Mouse (Mus musculus): ENCODE measurements around the gene Gm20388. TPM values are rescaled to one million over a fixed set of nuclear protein-coding genes. Genes with fewer than 3 reads are reported as not detected.

Gene Gm20388
- total RNA-seq, 1 experiment from 2014 or later: 18.4 TPM

GRCm38 (mm10) chr8:121930047-121930446, 2019.4 kb downstream of the Gm20388 start:
- ATAC-seq (replicated peaks in 1 of 2; ENCODE audit: insufficient read depth in 1 of 2, low FRiP score in 2 of 2, low TSS enrichment in 1 of 2, low read depth in 1 of 2, poor library complexity in 2 of 2, severe bottlenecking in 2 of 2): no peak

DNA sequence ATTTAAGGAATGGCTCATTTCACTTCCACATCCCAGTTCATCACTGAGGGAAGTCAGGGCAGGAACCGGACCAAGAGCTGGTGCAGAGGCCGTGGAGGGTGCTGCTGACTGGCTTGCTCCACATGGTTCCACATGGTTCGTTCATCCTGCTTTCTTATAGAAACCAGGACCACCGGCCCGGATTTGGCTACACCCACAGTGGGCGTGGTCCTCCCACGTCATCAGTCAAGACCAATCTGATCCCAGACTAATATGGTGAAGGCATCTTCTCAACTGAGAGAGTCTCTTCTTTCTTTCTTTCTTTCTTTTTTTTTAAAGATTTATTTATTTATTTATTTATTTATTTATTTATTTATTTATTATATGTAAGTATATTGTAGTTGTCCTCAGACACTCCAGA, 2020.9 kb downstream of the Gm20388 start:
- no peak for ATAC-seq (replicated peaks in 1 of 2; ENCODE audit: insufficient read depth in 1 of 2, low FRiP score in 2 of 2, low TSS enrichment in 1 of 2, low read depth in 1 of 2, poor library complexity in 2 of 2, severe bottlenecking in 2 of 2)

DNA sequence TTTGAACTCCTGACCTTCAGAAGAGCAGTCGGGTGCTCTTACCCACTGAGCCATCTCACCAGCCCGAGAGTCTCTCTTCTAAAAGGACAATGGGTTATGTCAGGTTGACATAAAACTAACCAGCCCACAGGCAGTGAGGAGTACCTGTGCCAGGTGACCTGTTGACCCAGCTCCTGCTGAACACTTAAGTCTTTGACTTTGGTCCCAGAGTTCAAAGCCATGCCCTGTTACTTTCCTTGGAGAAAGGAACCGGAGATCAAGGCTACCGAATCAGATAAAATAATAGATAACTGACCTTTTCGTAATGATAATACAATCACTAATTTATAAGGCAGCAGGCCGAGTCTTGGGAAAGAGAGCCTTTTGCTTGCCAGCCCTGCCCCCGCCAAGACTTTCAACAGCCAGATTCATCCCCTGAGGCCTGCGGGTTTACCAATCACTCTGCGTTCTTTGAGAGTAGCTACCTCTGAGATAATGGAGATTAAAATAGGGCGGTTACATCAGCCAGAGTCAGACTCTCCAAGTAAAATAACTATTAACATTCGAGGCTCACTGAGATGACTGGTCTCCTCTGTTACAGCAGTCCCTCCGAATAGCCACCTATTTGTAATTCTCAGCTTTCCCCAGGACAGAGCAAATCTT, 2021.5 kb downstream of the Gm20388 start:
- ATAC-seq (replicated peaks in 1 of 2; ENCODE audit: insufficient read depth in 1 of 2, low FRiP score in 2 of 2, low TSS enrichment in 1 of 2, low read depth in 1 of 2, poor library complexity in 2 of 2, severe bottlenecking in 2 of 2): no peak

- ATAC-seq (replicated peaks in 1 of 2; ENCODE audit: insufficient read depth in 1 of 2, low FRiP score in 2 of 2, low TSS enrichment in 1 of 2, low read depth in 1 of 2, poor library complexity in 2 of 2, severe bottlenecking in 2 of 2): no peak
Observed at GRCm38 (mm10) chr8:121932668-121933520, 2022.3 kb downstream of the Gm20388 start.

DNA sequence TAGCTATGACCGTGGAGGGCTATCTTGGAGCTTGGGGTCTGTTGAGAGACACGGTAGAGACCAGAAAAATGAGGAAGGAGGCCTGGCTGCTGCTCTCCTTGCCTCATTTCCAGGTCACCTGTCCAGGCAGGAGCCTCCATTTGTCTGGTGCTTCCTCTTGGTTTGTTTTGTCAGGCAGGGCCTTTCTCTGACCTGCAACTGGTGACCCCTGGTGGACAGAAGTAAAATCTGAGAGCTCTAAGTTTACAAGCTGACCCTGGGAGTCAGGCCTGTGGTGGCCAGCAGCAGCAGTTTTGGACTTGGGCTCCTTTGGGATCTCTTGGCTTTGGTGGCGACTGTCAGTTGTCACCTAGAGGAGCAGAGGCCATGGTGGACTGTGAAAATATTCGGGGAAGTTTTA, 2023.9 kb downstream of the Gm20388 start:
- ATAC-seq (replicated peaks in 1 of 2; ENCODE audit: insufficient read depth in 1 of 2, low FRiP score in 2 of 2, low TSS enrichment in 1 of 2, low read depth in 1 of 2, poor library complexity in 2 of 2, severe bottlenecking in 2 of 2): peak; percentile 53 to 74; a peak in 2 of 4 replicates

- no peak for ATAC-seq (replicated peaks in 1 of 2; ENCODE audit: insufficient read depth in 1 of 2, low FRiP score in 2 of 2, low TSS enrichment in 1 of 2, low read depth in 1 of 2, poor library complexity in 2 of 2, severe bottlenecking in 2 of 2)
Observed at GRCm38 (mm10) chr8:121934923-121935322, 2024.3 kb downstream of the Gm20388 start.

DNA sequence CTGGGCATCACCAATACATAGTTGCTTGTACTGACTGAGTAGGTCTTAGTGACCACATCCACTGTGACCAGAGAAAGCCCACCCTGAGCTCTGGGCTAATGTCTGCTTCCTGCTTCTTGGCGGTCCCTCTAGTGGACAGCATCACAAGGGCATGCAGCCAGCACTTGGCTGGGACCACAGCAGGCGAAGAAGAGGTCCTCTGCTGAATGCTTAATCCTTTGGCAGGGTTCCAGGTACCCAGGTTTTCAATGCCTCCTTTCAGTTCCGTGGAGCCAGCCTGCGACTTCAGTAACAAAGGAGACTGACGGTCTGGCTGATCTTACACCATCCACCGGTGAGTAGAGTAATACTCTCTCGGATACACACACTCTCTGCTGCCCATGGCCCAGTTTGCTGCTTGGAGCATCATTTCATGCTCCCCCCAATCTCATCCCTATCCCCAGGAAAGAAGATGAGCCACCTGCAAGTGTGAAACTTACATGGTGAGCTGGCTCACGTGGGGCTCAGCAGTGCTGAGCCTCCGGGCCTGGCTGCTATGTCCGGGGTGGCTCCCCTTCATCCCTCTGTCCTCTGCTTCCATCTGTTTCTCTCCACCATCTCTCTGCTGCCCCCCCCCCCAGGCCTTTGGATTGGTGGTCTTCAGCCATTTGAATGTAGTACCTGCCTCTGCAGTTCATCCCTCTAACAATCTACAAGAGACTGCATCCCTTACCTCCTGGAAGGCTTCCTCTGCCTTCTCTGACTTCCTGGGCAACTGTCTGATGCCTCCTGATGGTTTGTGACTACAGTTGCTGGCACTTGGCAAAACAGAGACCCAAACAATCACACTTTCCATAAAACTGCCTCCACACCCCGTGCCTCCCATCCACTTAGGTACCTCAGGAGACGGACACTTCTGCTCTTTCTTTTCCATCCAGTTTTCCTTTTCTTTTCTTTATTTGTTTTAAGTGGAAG, 2025.0 kb downstream of the Gm20388 start:
- 0 out of 4 replicates have a peak, but pooled peaks of 1 of the 2 experiments have one; percentile 27 for ATAC-seq (replicated peaks in 1 of 2; ENCODE audit: insufficient read depth in 1 of 2, low FRiP score in 2 of 2, low TSS enrichment in 1 of 2, low read depth in 1 of 2, poor library complexity in 2 of 2, severe bottlenecking in 2 of 2)

- no peak for ATAC-seq (replicated peaks in 1 of 2; ENCODE audit: insufficient read depth in 1 of 2, low FRiP score in 2 of 2, low TSS enrichment in 1 of 2, low read depth in 1 of 2, poor library complexity in 2 of 2, severe bottlenecking in 2 of 2)
Observed at GRCm38 (mm10) chr8:121936391-121936790, 2025.8 kb downstream of the Gm20388 start.

GRCm38 (mm10) chr8:121938732-121939131, 2028.1 kb downstream of the Gm20388 start:
- no peak for ATAC-seq (replicated peaks in 1 of 2; ENCODE audit: insufficient read depth in 1 of 2, low FRiP score in 2 of 2, low TSS enrichment in 1 of 2, low read depth in 1 of 2, poor library complexity in 2 of 2, severe bottlenecking in 2 of 2)

DNA sequence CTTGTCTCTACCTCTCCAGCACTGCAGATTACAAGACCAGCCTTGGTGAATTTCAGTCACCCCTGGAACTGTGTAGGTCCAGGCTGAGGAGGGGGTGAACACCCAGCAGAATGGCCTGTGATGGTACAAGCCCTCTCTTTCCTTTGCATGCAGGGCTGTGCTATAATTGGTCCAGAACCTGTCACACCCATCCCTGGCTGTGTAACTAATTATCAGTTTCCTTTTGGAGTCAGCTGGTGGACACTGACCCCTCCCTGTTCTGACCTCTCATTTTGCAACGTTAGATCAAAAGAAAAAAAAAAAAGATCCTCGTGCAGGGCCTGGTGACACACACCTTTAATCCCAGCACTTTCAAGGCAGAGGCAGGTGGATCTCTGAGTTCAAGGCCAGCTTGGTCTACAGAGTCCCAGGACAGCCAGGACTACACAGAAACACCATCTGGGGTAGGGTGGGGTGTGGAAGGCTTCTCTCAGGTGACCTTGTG, 2032.5 kb downstream of the Gm20388 start:
- no peak for ATAC-seq (replicated peaks in 1 of 2; ENCODE audit: insufficient read depth in 1 of 2, low FRiP score in 2 of 2, low TSS enrichment in 1 of 2, low read depth in 1 of 2, poor library complexity in 2 of 2, severe bottlenecking in 2 of 2)

- ATAC-seq (replicated peaks in 1 of 2; ENCODE audit: insufficient read depth in 1 of 2, low FRiP score in 2 of 2, low TSS enrichment in 1 of 2, low read depth in 1 of 2, poor library complexity in 2 of 2, severe bottlenecking in 2 of 2): no peak
Observed at GRCm38 (mm10) chr8:121943716-121944115, 2033.1 kb downstream of the Gm20388 start.

DNA sequence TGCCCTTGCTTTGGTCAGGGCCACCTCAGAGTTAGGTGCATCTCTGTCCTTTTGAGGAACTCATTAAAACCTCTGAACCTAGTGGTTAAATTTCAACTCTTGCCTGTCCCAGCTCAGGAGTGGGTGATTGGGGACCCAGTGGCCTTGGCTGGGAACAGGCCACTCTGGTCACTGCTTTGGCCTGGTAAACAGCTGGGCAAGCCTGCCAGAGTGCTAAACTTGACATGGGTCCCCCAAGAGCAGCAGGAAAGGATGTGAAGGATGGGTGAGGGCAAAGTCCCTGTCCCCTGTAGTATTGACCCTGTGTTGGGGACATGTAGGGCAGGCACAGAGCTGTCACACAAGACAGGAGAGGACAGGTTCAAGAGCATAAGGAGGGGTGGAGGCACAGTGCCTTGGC, 2034.2 kb downstream of the Gm20388 start, which contains the start of gene Car5a:
Car5a (minus strand) TSS at position 74 of the 400 bp plus-strand sequence.
- no peak for ATAC-seq (replicated peaks in 1 of 2; ENCODE audit: insufficient read depth in 1 of 2, low FRiP score in 2 of 2, low TSS enrichment in 1 of 2, low read depth in 1 of 2, poor library complexity in 2 of 2, severe bottlenecking in 2 of 2)

GRCm38 (mm10) chr8:121946351-121946750, 2035.7 kb downstream of the Gm20388 start:
- no peak for ATAC-seq (replicated peaks in 1 of 2; ENCODE audit: insufficient read depth in 1 of 2, low FRiP score in 2 of 2, low TSS enrichment in 1 of 2, low read depth in 1 of 2, poor library complexity in 2 of 2, severe bottlenecking in 2 of 2)

GRCm38 (mm10) chr8:121947047-121947752, 2036.6 kb downstream of the Gm20388 start:
- no peak for ATAC-seq (replicated peaks in 1 of 2; ENCODE audit: insufficient read depth in 1 of 2, low FRiP score in 2 of 2, low TSS enrichment in 1 of 2, low read depth in 1 of 2, poor library complexity in 2 of 2, severe bottlenecking in 2 of 2)

GRCm38 (mm10) chr8:121947753-121948141, 2037.1 kb downstream of the Gm20388 start:
- ATAC-seq (replicated peaks in 1 of 2; ENCODE audit: insufficient read depth in 1 of 2, low FRiP score in 2 of 2, low TSS enrichment in 1 of 2, low read depth in 1 of 2, poor library complexity in 2 of 2, severe bottlenecking in 2 of 2): peak; percentile 13 to 40

DNA sequence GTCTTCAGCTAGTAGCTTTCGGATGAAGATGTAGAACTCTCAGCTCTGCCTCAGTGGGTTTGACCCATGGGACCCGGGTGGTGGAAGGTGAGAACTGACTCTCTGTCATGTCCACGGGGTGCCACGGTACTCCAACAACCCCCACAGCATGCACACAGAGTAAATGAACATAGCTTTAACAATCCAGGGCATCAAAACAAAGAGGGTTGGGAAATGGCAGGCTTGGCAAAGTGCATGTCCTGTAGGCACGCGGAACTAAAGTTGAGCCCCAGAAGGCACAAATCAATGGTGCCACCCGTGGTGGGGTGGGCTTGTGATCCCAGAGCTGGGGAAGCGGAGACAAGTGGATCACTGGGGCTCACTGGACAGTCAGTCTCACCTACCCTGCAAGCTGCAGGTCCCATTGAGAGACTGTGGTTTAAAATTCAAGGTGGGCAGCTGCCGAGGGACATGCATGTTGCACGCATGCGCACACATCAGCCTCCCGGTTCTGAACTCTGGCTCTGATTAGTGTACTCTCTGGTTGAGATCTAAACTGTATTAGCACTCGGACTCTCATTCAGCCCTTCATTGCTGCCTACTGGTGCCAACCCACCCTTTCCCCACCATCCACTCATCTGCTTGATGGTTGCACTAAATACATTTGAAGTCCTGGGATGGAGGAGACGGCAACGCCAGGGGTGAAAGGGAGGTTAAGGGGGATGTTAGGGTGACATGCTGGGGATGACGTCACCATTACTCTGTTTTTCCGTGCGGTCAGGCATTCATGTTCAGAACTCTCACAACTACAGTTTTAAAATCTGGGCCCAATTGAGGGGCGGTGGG, 2037.9 kb downstream of the Gm20388 start:
- no peak for ATAC-seq (replicated peaks in 1 of 2; ENCODE audit: insufficient read depth in 1 of 2, low FRiP score in 2 of 2, low TSS enrichment in 1 of 2, low read depth in 1 of 2, poor library complexity in 2 of 2, severe bottlenecking in 2 of 2)
